Mouse (Mus musculus): ENCODE measurements around the gene Myh9. TPM values are rescaled to one million over a fixed set of nuclear protein-coding genes. Genes with fewer than 3 reads are reported as not detected.
A peak's percentile ranks its signal among the peaks of the same experiment; 100 is the strongest.

Gene Myh9
- polyA plus RNA-seq, 1 experiment from 2014 or later = 53.7 TPM

DNA sequence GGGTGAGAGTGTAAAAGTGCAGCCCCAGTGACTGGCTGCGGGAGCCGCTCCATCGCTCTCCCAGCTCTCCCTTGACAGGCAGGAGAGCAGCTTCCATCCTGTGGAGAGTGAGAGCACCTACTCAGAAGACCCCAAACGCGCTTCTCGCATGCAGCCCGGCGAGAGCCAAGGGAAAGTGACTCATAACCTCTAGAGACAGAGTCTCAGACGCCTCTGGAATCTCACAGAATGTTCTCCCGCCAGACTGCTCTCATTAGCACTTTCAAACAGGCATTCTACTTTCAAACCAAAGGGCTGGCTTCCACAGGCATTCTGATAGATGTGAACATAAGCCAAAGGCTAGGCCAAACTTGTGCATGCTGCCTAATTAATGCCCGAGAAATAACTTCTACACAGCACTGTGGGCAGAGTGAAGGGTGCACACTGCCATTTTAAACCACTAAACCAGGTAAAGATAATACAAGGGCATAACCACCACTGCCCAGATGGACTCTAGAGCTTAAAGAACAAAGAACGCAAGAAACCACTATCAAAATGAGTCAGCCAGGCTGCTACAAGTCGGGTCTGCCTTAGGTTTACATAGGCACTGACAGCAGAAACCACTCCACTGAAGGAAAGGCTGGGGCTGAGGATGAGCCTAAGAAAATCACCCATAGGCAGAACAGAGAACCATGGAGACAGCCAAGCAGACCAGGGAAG is 35.3 kb downstream of the Myh9 start:
- ATAC-seq (ENCODE audit: low read depth) = no peak
- H3K27me3 ChIP-seq (replicated peaks; ENCODE audit: control insufficient read depth, insufficient read depth, low read length) = no peaks in the 10 kb centered on the region
- no peak overlapping the region for H3K4me3 ChIP-seq (ENCODE audit: low read depth, low read length)
- DNase-seq (ENCODE audit: low spot score) = no peak
- H3K9ac ChIP-seq (ENCODE audit: low read depth, low read length) = no peak overlapping the region
- no peaks in the 10 kb centered on the region for H3K9me3 ChIP-seq (ENCODE audit: control insufficient read depth, low read length)
- no peaks in the 10 kb centered on the region for H3K4me1 ChIP-seq (ENCODE audit: control insufficient read depth, insufficient read depth, low read length)
- H3K36me3 ChIP-seq (ENCODE audit: control insufficient read depth, insufficient read depth, low read length) = peaks cover 79% of the 10 kb centered on the region
- no peak overlapping the region for H3K27ac ChIP-seq (replicated peaks; ENCODE audit: low read depth, low read length)
- 76% methylated on average over 13 of the region's 13 CpGs for WGBS
- H3K4me2 ChIP-seq (ENCODE audit: low read depth, low read length) = no peak overlapping the region

DNA sequence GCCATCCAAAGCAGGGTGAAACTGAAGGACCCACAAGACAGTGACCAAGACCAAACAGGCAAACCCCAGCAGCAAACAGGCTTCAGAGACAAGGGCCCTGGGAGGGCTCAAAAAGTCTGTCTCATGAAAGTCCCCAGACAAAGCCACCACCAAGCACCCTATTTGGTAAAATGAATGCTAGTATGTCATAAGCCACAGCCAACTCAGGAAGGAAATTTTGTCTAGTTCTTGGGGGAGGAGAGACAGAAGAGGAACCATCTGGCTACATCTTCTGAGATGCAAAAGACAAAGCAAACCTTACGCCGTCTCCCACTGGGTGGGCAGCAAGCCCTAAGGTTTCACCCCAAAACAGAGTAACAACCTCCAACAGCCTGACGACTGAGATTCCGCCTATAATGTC is 36.3 kb downstream of the Myh9 start:
- 91% methylated on average over 4 of the region's 4 CpGs for WGBS
- Histone ChIP-seq H3K27ac (replicated peaks; ENCODE audit: low read depth, low read length) (no peak overlapping the region), H3K4me2 (ENCODE audit: low read depth, low read length) (no peak overlapping the region), H3K4me1 (ENCODE audit: control insufficient read depth, insufficient read depth, low read length) (no peaks in the 10 kb centered on the region), H3K27me3 (replicated peaks; ENCODE audit: control insufficient read depth, insufficient read depth, low read length) (no peaks in the 10 kb centered on the region), H3K9ac (ENCODE audit: low read depth, low read length) (no peak overlapping the region; the same call in 1 of the 2 replicates), H3K9me3 (ENCODE audit: control insufficient read depth, low read length) (no peaks in the 10 kb centered on the region), H3K4me3 (ENCODE audit: low read depth, low read length) (no peak overlapping the region), H3K36me3 (ENCODE audit: control insufficient read depth, insufficient read depth, low read length) (peaks cover 69% of the 10 kb centered on the region)
- ATAC-seq (ENCODE audit: low read depth) (no peak), DNase-seq (ENCODE audit: low spot score) (no peak)

DNA sequence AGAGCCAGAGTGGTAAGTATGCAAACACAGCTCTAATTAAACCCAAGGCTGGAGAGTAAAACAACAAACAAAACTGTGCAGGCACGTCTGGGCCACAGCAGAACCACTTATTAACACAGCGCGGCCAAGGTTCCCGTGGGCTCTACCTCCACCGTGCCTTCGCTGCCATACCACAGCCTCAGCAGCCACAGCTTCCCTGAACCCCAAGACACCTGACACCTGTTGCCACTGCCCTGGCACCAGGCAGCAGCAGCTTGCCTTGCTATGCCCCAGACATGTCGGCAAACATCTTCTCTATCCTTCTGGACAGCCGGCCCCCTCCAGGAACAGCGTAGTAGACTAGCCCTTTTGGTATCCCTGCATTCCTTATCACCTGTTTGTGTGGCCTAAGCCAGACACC is 37.0 kb downstream of the Myh9 start:
- 0 out of 2 replicates have a peak overlapping the region, but pooled peaks have one; percentile 31 for H3K27ac ChIP-seq (replicated peaks; ENCODE audit: low read depth, low read length)
- 60% methylated on average over 9 of the region's 9 CpGs for WGBS

DNA sequence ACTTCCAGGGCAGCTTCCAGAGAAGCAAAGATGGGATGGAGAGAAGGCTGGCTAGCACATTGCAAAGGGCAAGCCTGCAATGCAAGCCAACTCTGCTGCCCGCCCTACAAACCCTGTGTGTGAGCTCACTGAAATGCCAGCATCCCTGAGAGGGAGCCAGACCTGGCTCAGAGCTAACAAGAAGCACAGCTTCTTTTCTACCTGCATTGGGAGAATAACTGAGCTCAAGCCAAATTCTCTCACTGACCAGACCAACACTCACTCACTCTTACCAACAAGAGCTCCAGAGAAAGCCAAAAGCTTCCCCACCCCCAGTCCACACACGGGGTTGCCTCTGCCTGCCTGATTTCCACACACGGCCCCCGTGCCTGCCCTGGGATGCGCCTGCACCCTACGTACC is 37.5 kb downstream of the Myh9 start:
- Histone ChIP-seq H3K9me3 (ENCODE audit: control insufficient read depth, low read length) (no peaks in the 10 kb centered on the region), H3K9ac (ENCODE audit: low read depth, low read length) (no peak overlapping the region), H3K4me2 (ENCODE audit: low read depth, low read length) (no peak overlapping the region), H3K4me1 (ENCODE audit: control insufficient read depth, insufficient read depth, low read length) (peaks cover 5% of the 10 kb centered on the region), H3K27me3 (replicated peaks; ENCODE audit: control insufficient read depth, insufficient read depth, low read length) (no peaks in the 10 kb centered on the region), H3K36me3 (ENCODE audit: control insufficient read depth, insufficient read depth, low read length) (peaks cover 62% of the 10 kb centered on the region), H3K27ac (replicated peaks; ENCODE audit: low read depth, low read length) (peak overlapping the region; percentile 31; the same call in 1 of the 2 replicates), H3K4me3 (ENCODE audit: low read depth, low read length) (no peak overlapping the region)
- WGBS = 78% methylated on average over 6 of the region's 6 CpGs
- ATAC-seq (ENCODE audit: low read depth) (no peak), DNase-seq (ENCODE audit: low spot score) (no peak)

More for the DNA sequence above, 37.0 kb downstream of the Myh9 start:
- no peaks in the 10 kb centered on the region for H3K27me3 ChIP-seq (replicated peaks; ENCODE audit: control insufficient read depth, insufficient read depth, low read length)
- no peak overlapping the region for H3K9ac ChIP-seq (ENCODE audit: low read depth, low read length)
- H3K9me3 ChIP-seq (ENCODE audit: control insufficient read depth, low read length) = no peaks in the 10 kb centered on the region
- no peak for ATAC-seq (ENCODE audit: low read depth)
- H3K4me1 ChIP-seq (ENCODE audit: control insufficient read depth, insufficient read depth, low read length) = 0 out of 2 replicates have a peak, but pooled peaks cover under 1% of the 10 kb centered on the region
- peaks cover 65% of the 10 kb centered on the region for H3K36me3 ChIP-seq (ENCODE audit: control insufficient read depth, insufficient read depth, low read length)
- no peak overlapping the region for H3K4me2 ChIP-seq (ENCODE audit: low read depth, low read length)
- DNase-seq (ENCODE audit: low spot score) = no peak
- no peak overlapping the region for H3K4me3 ChIP-seq (ENCODE audit: low read depth, low read length)

DNA sequence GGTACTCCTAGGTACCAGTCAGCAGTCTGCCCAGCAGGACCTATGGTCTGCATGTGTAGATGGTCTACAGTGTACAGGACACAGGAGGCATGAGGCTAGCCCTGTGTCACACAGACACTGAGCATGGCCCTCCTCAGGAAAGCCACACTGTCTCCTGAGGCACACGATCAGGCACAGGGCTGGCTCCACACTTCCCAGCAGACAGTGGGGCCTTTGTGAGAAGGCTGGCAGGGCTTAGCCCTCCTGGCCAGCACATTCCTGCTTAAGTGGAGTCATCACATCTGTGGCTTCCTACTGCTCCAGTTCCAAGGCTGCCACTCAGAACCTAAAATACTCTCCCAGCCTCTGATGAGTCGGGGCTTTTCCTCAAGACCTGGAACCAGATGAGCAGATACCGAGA is 38.2 kb downstream of the Myh9 start:
- peaks cover 12% of the 10 kb centered on the region for H3K4me1 ChIP-seq (ENCODE audit: control insufficient read depth, insufficient read depth, low read length)
- ATAC-seq (ENCODE audit: low read depth) = peak; percentile 19; the same call in 1 of the 2 replicates

DNA sequence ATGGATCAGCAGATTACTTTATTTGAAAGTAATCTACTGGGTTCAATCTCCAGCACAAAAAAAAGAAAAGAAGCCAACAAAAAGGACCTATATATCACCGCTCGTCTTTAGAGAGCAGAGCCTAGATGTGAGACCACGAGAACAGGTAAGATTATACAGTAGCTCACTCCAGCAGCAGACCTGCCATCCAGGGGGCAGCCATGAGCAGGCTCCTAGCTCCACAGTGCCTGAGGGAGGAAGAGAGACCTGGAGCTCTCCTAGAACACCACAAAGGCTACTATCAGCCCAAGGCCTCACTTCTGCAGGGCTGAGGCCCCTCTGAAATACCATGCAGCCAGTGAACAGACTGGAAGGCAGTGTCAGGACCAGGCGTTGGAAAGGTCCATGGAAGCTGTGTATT is 39.0 kb downstream of the Myh9 start:
- Histone ChIP-seq H3K27ac (replicated peaks; ENCODE audit: low read depth, low read length) (no peak overlapping the region), H3K4me3 (ENCODE audit: low read depth, low read length) (no peak overlapping the region), H3K36me3 (ENCODE audit: control insufficient read depth, insufficient read depth, low read length) (peaks cover 50% of the 10 kb centered on the region), H3K27me3 (replicated peaks; ENCODE audit: control insufficient read depth, insufficient read depth, low read length) (no peaks in the 10 kb centered on the region), H3K4me2 (ENCODE audit: low read depth, low read length) (no peak overlapping the region), H3K9me3 (ENCODE audit: control insufficient read depth, low read length) (no peaks in the 10 kb centered on the region), H3K9ac (ENCODE audit: low read depth, low read length) (no peak overlapping the region), H3K4me1 (ENCODE audit: control insufficient read depth, insufficient read depth, low read length) (peaks cover 19% of the 10 kb centered on the region)
- WGBS = 75% methylated on average over 4 of the region's 4 CpGs
- DNase-seq (ENCODE audit: low spot score) (no peak), ATAC-seq (ENCODE audit: low read depth) (no peak)

More for the DNA sequence above, 38.2 kb downstream of the Myh9 start:
- Histone ChIP-seq H3K4me2 (ENCODE audit: low read depth, low read length) (no peak overlapping the region), H3K9me3 (ENCODE audit: control insufficient read depth, low read length) (no peaks in the 10 kb centered on the region), H3K27ac (replicated peaks; ENCODE audit: low read depth, low read length) (peak overlapping the region; percentile 31), H3K36me3 (ENCODE audit: control insufficient read depth, insufficient read depth, low read length) (peaks cover 54% of the 10 kb centered on the region), H3K9ac (ENCODE audit: low read depth, low read length) (no peak overlapping the region; the same call in 1 of the 2 replicates), H3K27me3 (replicated peaks; ENCODE audit: control insufficient read depth, insufficient read depth, low read length) (no peaks in the 10 kb centered on the region), H3K4me3 (ENCODE audit: low read depth, low read length) (no peak overlapping the region)
- DNase-seq (ENCODE audit: low spot score) = no peak
- 29% methylated on average over 3 of the region's 3 CpGs for WGBS

DNA sequence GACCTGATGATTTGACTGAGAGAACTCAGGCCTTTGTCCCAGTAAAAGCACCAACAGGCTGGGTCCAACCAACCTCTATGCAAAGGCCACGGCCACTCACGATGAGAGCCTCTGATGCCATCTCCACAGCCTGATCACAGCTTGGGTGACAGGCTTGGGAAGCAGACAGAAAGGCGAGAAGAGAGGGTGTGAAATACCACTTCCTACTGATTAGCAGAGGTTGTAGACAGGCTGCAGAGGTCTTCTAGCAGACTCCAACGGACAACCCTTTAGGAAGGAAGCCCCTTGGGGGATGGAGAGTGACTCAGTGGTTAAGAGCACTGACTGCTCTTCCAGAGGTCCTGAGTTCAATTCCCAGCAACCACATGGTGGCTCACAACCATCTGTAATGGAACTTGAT is 40.8 kb downstream of the Myh9 start:
- Histone ChIP-seq H3K9ac (ENCODE audit: low read depth, low read length) (no peak overlapping the region), H3K9me3 (ENCODE audit: control insufficient read depth, low read length) (no peaks in the 10 kb centered on the region), H3K4me3 (ENCODE audit: low read depth, low read length) (no peak overlapping the region), H3K36me3 (ENCODE audit: control insufficient read depth, insufficient read depth, low read length) (peaks cover 32% of the 10 kb centered on the region), H3K4me1 (ENCODE audit: control insufficient read depth, insufficient read depth, low read length) (peaks cover 24% of the 10 kb centered on the region), H3K27ac (replicated peaks; ENCODE audit: low read depth, low read length) (peak overlapping the region; percentile 88), H3K4me2 (ENCODE audit: low read depth, low read length) (no peak overlapping the region), H3K27me3 (replicated peaks; ENCODE audit: control insufficient read depth, insufficient read depth, low read length) (no peaks in the 10 kb centered on the region)
- DNase-seq (ENCODE audit: low spot score) (no peak), ATAC-seq (ENCODE audit: low read depth) (no peak)
- 68% methylated on average over 4 of the region's 4 CpGs for WGBS

DNA sequence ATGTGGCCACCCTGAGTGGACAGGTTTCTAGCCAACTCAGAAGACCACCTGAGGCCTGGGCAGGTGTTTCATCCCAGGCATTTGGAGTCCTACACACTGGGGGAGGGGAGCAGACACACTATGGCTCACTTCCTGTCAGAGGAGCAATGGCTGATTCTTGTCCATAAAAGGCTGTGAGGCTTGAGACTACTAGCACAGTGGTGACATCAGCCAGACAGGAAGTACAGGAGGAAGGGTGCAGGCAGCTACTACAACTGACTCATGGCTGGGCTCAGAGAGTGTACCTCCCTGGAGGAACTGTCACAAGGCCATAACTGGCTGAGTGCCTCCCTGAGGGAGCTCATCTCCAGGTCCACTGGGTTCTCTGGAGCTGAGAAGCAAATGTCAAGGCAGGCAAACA is 41.5 kb downstream of the Myh9 start:
- peak; percentile 69 for DNase-seq (ENCODE audit: low spot score)
- no peaks in the 10 kb centered on the region for H3K27me3 ChIP-seq (replicated peaks; ENCODE audit: control insufficient read depth, insufficient read depth, low read length)
- H3K4me3 ChIP-seq (ENCODE audit: low read depth, low read length) = no peak overlapping the region
- peaks cover 24% of the 10 kb centered on the region for H3K4me1 ChIP-seq (ENCODE audit: control insufficient read depth, insufficient read depth, low read length)
- peaks cover 25% of the 10 kb centered on the region for H3K36me3 ChIP-seq (ENCODE audit: control insufficient read depth, insufficient read depth, low read length)
- no peak for ATAC-seq (ENCODE audit: low read depth)
- H3K27ac ChIP-seq (replicated peaks; ENCODE audit: low read depth, low read length) = peak overlapping the region; percentile 88
- no peak overlapping the region for H3K9ac ChIP-seq (ENCODE audit: low read depth, low read length)
- no peak overlapping the region for H3K4me2 ChIP-seq (ENCODE audit: low read depth, low read length)
- no peaks in the 10 kb centered on the region for H3K9me3 ChIP-seq (ENCODE audit: control insufficient read depth, low read length)

Measured in embryonic facial prominence, embryonic 14.5 days (tissue).